Mouse (Mus musculus) gastrocnemius, postnatal 4 days (tissue): ENCODE results near the gene Hnrnpk. TPM values are rescaled to one million over a fixed set of nuclear protein-coding genes. Genes with fewer than 3 reads are reported as not detected.
"Not testable (repeated sequence)": the region's sequence is repeated elsewhere in the genome, so short reads cannot be mapped to it uniquely, and the experiment has no call there.

Experiments used
- DNase-seq, 2 experiments: peaks; one replicate each; pipeline ENCODE4 v3.0.0; 2021 to 2022; ENCODE audit warnings: low spot score in 2 of 2, mixed read lengths in 2 of 2
- total RNA-seq, 2 experiments: library from RNA; stranded (reverse); gene quantifications; 2 replicates each; pipeline ENCODE4 v1.2.3; 2021

Gene Hnrnpk
- total RNA-seq, 2 experiments from 2014 or later: 661 to 709 TPM

DNA sequence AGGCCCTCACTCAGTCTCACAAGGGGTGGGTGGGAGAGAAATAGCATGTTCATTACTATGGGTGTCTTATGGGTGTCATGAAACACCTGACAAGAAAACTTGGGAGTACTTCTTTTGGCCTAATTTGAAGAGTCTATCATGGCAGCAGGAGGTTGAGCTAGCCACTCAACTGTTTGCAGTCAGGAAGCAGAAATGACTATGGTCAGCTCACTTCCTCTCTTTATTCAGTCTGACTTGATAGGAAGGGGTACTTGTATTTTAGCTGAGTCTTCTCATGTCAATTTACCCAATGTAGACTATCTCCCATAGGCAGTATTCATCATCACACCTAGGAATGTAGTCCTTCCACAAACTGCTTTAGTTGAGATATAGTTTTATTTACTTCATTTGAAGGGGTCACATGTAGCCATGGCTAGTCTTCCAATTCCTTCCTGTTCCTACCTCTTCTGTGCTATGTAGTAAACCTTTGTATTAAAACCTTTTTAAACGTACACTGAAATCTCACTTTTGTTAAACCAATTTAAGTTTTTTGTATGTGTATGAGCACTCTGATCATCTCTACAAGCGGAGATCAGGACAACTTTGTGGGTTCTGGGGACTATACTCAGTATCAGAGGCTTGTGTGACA is 13.7 kb downstream of the Hnrnpk start:
- DNase-seq: no peak

DNA sequence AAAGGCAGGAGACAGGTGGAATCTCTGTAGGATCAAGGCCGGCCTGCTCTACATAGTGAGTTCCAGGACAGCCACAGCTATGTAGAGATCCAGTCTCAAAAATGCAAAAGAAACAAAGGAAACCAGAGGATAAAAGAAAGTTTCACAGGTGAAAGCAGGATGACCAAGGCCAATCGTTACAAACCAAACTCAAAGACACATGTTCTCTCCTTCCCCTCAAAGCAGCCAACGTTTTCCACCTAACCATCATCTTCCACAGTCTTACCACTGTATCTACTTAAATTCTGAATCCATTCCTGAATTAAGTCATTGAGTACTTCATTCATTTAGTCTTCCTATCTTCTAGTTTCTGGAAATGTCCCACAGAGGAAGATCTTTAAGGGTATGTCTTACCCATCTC is 14.8 kb downstream of the Hnrnpk start:
- DNase-seq: no peak

DNA sequence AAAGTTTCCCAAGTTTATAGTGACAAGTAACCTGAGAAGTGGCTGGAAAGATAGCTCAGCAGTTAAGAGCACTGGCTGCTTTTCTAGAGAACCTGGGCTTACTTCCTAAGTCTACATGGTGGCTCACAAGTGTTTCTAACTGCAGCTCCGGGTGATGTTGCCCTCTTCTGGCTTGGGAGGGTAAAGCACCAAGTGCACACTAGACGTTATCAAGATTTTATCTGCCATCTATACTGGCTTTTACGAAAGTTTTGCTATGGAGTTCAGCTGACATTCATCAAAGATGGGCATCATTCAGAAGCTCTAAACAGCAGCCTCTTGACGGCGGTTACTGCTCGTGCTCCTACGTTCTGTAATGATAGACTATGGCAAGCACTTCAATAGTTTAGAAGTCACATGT is 15.2 kb downstream of the Hnrnpk start:
- peak in 1 of 2 experiments; percentile 68 for DNase-seq

DNA sequence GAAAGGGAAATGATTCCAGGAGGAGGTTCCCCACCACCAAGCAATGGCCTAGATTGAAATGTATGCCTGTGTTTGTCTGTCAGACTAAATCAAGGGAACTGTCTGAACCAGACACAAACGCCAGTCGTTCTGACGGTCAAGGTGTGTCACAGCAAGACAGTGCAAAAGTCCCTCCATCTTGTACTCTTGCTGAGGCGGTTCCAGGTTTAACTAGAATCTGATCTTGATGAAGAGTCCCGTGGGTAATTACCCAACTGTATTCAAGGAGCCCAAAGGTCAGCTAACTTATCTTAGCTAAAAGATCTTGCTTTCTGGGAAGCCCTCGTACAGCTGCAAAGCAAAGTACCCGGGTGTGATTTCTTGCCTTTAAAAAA is 17.6 kb downstream of the Hnrnpk start:
- no peak for DNase-seq

DNA sequence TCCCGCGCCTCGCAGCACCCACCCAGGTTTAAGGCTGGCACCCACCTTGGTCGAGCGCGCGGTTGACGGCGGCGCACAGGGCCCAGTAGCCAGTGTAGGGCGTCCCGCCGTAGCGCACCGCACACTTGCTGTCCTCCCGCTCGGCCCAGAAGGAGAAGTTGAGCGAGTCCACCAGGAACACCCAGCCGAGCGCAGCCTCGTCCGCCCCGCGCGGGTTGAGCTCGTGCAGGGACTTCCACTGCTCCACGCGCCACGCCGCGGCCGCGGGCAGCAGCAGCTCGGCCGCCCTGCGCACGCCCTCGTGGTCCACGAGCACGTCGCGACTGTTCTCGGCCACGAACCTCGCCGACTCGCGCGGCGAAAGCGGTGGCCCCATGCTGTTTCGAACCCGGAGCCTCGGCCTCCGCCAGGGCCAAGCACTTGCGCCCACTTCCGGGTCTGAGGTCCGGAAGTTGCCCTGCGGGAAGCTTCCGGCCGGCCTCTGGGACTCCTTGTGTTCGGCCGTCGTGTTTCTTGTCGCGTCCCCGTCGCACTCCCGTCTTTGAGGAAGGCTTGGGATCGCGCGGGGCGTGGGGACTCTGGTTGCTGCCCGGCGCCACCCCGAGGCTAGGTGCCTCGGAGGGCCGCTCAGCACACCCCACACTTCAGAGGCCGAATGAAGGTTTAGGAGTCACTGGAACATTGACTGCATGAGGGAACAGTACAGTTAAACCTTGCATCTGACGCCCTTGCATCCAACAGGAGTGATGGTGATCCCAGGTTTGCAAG is 18.2 kb downstream of the Hnrnpk start, which contains the start of gene 2210016F16Rik:
2210016F16Rik (minus strand) TSS at position 447 of the 768 bp plus-strand sequence.
- DNase-seq: peak; percentile 47 to 74

DNA sequence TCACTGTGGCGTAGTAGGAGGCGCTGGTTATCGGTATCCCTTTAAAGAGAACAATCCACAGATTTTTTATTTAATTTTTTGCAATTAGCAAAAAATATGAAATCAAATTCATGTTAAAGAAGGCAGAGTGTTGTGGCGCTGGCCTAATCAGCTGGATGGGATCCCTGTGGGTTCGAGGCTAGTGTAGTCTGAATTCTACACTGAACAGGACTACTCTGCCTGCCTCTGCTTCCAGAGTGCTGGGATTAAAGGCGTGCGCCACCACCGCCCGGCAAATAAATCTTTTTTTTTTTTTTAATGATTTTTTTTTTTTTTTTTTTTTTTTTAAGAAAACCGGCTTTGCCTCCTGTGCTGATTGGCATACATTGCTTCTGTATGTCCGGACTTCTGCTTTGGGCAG is 18.8 kb downstream of the Hnrnpk start:
- no peak for DNase-seq

DNA sequence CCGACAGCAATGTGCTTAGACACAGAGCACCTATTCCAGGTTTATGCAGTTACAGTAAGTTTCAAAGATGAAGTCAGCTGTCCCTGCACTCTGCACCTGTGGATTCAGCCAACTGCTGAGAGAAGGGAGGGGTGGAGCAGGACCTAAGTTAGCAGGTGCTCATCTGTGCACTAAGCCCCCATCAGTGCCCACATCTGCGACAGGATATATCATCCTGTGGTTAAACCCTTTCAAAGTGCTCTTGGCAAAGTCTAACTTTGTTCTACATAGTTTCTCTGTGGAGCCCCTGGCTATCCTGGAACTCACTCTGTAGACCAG is 30.0 kb downstream of the Hnrnpk start:
- no peak for DNase-seq

DNA sequence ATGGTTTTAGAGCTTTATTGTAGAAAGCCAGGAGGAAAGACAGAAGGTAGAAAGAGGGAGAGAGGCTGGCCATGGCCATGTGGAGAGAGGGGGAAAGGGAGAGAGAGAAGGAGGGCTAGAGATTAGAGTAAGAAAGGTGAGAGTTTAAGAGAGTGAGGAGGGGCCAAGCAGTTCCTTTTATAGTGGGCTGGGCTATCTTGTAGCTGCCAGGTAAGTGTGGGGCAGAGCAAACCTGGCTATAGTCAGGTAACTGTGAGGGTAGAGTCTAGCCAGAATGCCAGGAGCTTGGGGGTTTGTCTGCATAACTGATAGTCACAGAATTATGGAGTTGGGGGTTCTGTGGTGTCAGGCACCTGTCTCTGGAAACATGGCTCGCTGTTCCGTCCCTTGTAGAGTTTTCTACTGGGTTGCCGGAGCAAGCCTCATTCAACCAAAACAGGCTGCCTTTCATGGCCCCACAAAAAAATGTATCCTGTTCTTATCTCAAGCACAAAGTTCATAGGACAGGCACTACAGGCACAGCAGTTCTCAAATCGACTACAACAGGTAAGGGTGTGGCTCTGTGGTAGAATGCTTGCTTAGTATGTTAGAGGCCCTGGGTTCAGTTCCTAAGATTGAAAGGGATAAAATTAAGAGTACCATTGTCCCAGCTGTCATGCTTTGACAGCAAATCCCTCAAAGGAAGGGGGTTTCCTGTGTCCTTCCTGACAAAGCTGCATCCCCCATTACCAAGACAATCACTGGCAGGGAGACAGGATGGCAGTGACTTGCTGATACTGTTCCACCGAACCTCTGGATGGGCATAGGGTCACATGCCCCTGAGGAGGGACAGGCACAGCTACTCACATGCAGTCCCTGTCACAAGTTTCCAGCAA is 30.6 kb downstream of the Hnrnpk start:
- no peak for DNase-seq

DNA sequence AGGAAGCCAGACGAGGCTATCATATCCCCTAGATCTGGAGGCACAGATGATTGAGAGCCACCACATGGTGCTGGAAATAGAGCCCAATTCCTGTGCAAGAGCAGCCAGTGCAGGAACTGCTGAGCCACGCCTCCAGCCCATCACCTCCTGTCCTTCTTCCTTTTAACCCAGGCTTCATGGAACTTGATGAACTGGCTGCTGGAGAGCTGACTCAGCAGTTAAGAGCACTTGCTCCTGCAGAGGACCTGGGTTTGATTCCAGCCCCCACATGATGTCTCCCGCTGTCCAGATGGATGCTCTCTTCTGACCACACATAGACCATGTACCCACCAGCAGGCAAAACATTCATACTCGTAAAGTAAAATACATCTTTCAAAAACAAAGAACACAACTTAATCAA is 34.3 kb downstream of the Hnrnpk start:
- no peak for DNase-seq

DNA sequence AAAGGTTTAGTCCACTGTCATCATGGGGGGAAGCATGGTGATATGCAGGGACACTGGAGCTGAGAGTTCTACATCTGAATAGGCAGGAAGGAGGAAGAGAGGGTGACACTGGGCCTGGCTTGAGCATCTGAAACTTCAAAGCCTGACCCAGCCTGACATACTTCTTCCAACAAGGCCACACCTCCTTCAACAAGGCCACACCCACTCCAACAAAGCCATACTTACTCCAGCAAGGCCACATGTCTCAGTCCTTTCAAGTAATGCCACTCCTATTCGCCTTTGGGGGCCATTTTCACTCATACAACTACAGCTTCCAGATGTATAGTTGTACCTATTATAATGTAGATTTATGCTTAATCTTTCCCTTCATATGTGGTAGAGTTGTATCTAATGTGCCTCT is 35.5 kb downstream of the Hnrnpk start:
- DNase-seq: no peak

DNA sequence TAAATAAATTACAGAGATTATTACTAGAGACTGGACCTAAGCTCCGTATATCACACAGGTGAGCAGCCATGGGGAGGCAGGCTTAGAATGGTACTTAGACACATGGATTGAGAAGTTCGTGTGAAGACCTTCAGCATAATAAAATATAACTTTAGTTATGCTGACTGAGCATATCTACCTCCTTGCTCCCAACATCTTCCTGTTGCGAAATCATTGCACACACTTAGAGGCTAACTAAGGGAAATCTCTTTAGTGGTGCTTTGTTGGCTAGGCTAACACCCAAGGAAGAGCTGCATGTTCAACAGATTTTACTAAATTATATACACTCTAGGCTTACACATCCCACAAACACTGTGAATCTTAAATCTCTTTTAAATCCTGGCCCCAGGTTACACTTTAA is 36.8 kb downstream of the Hnrnpk start:
- DNase-seq: no peak

DNA sequence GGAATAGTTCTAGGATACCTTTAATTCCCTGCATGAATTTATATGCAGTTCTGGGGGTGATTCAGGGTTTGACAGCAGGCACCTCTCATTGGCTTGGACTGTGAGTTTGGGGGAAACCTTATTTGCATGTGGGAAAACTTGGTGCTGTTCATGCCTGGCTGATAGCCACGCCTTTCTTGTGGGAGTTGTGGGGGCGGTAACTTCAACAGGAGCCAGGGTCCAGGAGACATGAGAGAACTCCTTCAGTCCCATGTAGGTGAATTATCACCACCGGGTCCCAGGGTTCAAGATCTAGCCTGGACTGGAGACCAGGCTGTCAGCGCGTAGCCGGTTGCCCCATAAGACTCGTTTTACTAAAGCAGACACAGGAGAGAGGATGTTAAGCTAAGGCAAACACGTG is 38.0 kb downstream of the Hnrnpk start:
- DNase-seq: not testable (repeated sequence)

DNA sequence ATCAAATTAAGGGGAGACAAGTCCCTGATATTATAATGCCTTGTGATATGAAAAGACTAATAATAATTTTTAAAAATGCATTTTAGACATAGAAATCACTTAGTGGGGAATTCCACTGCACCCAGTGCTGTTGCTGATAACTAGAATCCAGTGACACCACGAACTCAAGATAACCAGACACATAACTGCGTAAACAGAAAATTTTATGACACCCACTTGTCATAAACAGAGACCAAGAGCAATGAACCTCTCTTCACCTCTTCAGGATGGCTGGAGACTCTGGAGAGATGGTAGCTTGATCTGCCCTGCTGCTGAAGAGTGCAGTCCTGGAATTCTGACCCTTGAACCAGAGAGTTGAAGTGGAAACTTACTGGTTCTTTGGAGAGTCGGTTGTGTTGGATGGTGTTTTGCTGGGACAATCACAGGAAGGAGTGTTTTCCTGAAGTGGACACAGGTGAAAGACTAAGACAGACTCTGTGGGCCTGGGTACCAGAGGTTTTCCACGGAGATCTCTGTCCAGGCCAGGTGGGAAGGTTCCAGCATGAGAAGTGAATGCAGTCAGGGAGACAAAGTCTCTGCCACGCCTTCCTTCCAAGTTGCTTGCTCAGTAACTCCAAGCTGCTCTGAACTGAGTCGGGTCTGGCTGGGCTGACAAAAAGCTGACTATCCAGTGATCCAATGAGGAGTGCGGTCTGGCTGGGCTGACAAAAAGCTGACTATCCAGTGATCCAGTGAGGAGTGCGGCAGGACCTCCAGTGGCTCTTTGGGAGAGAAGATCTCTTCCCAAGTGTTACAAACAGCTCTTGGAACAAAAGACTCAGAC is 38.6 kb downstream of the Hnrnpk start:
- no peak for DNase-seq

DNA sequence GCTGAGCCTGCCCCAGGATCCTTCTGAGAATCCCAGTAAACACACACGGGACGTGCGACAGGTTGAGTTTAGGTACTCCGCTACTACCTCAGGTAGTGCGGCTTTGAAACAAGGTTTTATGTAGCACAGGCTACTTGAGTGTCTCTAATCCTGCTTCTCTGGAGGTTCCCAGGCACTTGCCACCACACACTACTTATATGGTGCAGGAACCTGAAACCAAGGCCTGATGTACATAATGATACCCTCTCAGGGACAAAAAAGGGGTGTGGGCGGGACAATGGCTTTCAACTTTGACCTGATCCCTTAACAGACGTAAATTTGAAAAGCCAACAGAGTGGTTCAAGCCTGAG is 43.9 kb downstream of the Hnrnpk start:
- no peak for DNase-seq

DNA sequence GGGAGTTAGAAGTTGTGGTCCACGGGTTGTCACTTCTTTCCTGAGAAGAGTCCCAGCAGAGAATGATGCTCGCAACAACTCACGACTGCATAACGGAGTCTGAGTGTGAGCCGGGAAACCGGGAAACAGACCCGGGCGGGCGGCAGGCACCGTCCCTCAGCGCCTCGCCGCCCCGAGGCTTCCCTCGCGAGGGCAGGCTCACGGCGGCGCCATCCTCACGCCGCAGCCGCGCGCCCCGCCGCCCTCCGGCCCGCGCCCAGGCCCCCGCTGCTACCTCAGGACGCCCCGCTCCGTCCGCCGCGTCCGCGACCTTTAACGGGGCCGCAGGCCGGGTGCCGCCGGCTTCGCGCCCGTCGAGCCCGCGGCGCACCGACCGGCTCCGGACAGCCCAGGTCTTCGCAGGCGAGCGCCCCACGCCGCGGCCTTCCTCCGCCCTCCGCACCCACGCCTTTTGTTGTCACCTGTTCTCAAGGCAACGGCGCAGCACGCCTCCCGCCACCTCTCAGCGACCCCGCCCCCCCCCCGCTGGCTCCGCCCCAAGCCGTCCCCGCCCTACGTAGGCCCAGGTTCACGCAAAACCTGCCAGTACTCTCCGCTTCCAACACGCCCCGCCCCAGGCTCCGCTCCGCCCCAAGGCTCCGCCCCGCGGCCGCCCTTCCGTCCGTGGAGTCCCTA is 44.4 kb downstream of the Hnrnpk start, which contains the start of gene Kif27:
Kif27 (minus strand) TSS at position 494 of the 675 bp plus-strand sequence.
- DNase-seq: peak; percentile 59 to 77

DNA sequence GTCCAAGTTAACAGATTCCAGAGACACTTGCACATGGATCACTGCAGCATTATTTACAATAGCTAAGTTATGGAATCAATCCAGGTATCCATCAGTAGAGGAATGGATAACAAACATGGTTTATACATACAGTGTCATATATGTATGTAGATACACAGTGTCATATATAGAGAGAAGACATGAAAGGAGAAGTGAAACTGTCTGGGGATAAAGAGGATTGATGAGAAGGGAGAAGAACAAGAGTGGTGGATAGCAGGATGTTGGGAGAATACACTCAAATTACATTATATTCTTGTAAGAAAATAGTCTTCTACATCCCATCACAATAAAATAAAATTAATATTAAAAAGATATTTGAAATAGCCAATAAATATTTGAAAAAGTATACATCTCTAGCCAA is 50.1 kb downstream of the Hnrnpk start:
- DNase-seq: no peak

DNA sequence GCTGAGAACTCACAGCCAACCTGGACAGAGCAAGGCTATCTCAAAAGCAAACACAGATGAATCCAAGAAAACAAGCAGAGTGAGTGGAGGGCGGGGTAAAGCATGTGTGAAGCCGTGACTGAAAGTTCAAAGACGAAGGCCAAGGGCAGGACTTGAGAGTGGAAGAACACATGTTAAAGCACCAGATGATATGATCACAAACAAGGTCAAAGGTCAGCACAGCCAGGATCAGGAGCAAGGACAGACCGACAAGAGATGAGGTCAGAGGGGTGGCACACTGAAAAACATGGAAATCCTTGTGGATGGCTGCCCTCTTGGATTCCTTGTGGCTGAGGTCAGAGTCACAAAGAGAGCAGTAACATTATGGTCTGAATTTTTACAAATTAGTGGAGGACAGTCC is 52.5 kb downstream of the Hnrnpk start:
- DNase-seq: no peak

DNA sequence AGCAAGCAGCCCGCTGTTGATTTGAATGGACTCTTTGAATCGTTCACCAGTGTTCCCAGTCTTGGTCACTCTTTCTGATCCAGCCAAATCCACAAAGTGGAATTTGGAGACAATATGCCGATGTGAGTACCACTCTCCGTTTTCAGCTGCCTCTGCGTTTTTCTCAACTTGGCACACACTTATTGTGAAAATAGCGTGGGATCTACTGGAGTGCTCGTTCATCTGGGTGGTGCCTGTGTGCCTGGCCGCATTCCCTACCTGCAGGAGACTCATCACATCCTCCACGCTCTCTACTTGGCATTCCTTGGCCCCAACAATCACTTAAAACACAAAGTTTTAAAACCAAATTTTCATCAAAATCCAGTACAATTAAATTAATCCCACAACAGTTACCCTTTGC is 58.6 kb downstream of the Hnrnpk start:
- no peak for DNase-seq
